Mouse (Mus musculus) heart, embryonic 16.5 days (tissue): ENCODE measurements at regions not wholly inside any gene's neighbourhood (a gene's known extent, or its start where the extent isn't known, plus 50 kb on each side); places are given as distances from the start of the nearest gene placed in this dataset.

ENCODE experiments used
- ATAC-seq: fragments of 200-750 bp; cut with Nextera tagmentation; replicated peaks from 2 replicates; pipeline ENCODE4 v1.8.0; 2017; ENCODE audit warnings: moderate number of reproducible peaks; ENCODE audit not compliant: insufficient read depth, low FRiP score; ENCODE audit errors: extremely low read depth
- H3K27ac ChIP-seq: fragments of 300-500 bp; sonication (generic); 2 replicates; pipeline ENCODE4 v1.5.1; 2014; ENCODE audit warnings: mild to moderate bottlenecking, low read length, control low read depth, moderate library complexity
- H3K27me3 ChIP-seq: fragments of 300-500 bp; sonication (generic); 2 replicates; pipeline ENCODE4 v1.6.1; 2014; ENCODE audit warnings: low read length, mixed read lengths; ENCODE audit not compliant: control insufficient read depth, insufficient read depth
- H3K36me3 ChIP-seq: fragments of 300-500 bp; sonication (generic); 2 replicates; pipeline ENCODE4 v1.6.1; 2014; ENCODE audit not compliant: control insufficient read depth, insufficient read depth
- H3K4me1 ChIP-seq: fragments of 300-500 bp; sonication (generic); 2 replicates; pipeline ENCODE4 v1.6.1; 2014; ENCODE audit warnings: low read length, mixed read lengths; ENCODE audit not compliant: control insufficient read depth, insufficient read depth
- H3K4me2 ChIP-seq: fragments of 300-500 bp; sonication (generic); 2 replicates; pipeline ENCODE4 v1.6.1; 2014; ENCODE audit warnings: low read depth, mild to moderate bottlenecking, control low read depth, low read length
- H3K4me3 ChIP-seq: fragments of 300-500 bp; sonication (generic); 2 replicates; pipeline ENCODE4 v1.5.1; 2014; ENCODE audit warnings: mild to moderate bottlenecking, control low read depth, low read length
- H3K9ac ChIP-seq: fragments of 300-500 bp; sonication (generic); 2 replicates; pipeline ENCODE4 v1.6.1; 2014; ENCODE audit warnings: low read length, control low read depth
- H3K9me3 ChIP-seq: fragments of 300-500 bp; sonication (generic); replicated peaks from 2 replicates; pipeline ENCODE4 v1.6.1; 2016; ENCODE audit warnings: low read length; ENCODE audit not compliant: control insufficient read depth
- WGBS: fragments of 180-500 bp; shearing (Covaris S2); extraction: QIAGEN DNeasy Blood & Tissue Kit; methylation state at CpG from one replicate; pipeline ENCODE4 v1.1.7; 2014; 5-methylcytosine and 5-hydroxymethylcytosine counted together

DNA sequence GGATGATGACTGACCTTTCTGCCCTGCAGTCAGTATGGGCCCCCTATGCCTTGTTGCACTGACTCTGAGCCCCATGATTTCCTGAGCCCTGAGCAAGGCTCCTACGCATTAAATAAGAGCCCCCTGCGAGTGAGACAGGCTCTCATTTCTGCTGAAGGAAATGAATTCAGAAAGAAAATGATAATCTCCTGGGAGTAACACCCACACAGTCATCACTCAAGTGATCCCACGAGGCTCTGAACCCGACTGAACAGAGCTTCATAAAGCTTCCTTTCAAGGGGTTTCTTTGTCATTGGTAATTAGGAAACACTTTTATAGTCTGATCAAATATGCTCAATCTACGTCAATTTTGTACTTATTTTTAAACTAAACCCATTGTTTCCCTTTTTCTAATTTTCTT lies 330.2 kb downstream of the Olfr1505 start:
- Histone ChIP-seq H3K9ac (no peak overlapping the region), H3K27me3 (peaks cover 3% of the 10 kb centered on the region; the same call in 1 of the 2 replicates), H3K36me3 (no peaks in the 10 kb centered on the region), H3K27ac (no peak overlapping the region), H3K4me2 (no peak overlapping the region), H3K4me3 (no peak overlapping the region), H3K9me3 (no peaks in the 10 kb centered on the region), H3K4me1 (peaks cover 11% of the 10 kb centered on the region)
- no peak for ATAC-seq
- 63% methylated on average over 5 of the region's 5 CpGs for WGBS

- 74% methylated on average over 6 of the region's 6 CpGs for WGBS
- Histone ChIP-seq H3K9ac (no peak overlapping the region), H3K4me3 (no peak overlapping the region), H3K36me3 (no peaks in the 10 kb centered on the region), H3K27me3 (peaks cover 5% of the 10 kb centered on the region; the same call in 1 of the 2 replicates), H3K9me3 (no peaks in the 10 kb centered on the region), H3K27ac (no peak overlapping the region), H3K4me1 (no peaks in the 10 kb centered on the region), H3K4me2 (no peak overlapping the region)
- ATAC-seq, result no peak
Observed at GRCm38 (mm10) chr19:14246973-14247614, 333.8 kb downstream of the Olfr1505 start.

DNA sequence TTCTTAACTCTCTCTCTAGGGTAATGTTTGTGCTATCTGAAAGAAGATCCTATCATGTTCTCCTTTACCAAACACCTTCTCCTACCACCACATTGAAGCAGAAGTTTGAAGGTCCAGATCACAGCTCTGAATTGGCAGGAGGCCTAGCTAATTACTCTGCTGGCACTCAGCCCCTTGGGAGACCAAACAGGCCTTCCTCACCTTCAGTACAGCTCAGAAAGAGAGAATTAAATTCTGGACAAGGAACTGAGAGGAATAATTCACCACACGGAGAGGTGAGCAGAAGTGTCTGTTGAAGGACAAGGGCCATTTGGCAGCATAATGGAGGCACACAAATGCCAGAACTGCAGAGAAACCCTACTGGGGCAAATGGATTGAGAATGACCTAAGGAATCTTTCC lies 334.6 kb downstream of the Olfr1505 start:
- H3K27ac ChIP-seq, result no peak overlapping the region
- H3K4me3 ChIP-seq, result no peak overlapping the region

DNA sequence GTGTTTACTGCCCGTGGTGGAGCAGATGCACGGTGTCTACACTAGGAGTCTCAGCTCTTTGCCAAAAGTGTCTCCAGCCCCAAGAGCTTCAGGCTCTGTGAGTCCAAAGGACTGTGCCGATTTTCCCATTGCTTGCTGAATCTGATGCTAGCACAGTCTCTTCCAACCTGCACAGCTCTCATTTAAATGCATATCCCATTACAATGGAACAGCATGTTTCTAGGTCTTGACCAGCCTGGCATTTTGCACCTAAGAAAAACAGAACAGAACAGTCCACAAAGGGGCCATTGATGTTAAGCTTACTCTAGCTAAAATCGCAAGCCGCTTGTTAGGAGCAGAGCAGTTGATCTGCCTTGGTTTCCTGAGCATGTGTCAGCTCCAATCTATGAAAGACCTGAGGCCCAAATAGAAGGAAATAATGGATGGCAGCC lies 339.2 kb downstream of the Tle4 start:
- no peaks in the 10 kb centered on the region for H3K9me3 ChIP-seq
- WGBS, result 61% methylated on average over 5 of the region's 5 CpGs

More for the DNA sequence above, 334.6 kb downstream of the Olfr1505 start:
- 38% methylated on average over 1 of the region's 1 CpGs for WGBS
- no peak for ATAC-seq
- Histone ChIP-seq H3K9ac (no peak overlapping the region), H3K4me1 (no peaks in the 10 kb centered on the region), H3K9me3 (no peaks in the 10 kb centered on the region), H3K27me3 (0 out of 2 replicates have a peak, but pooled peaks cover 2% of the 10 kb centered on the region), H3K4me2 (no peak overlapping the region), H3K36me3 (no peaks in the 10 kb centered on the region)

DNA sequence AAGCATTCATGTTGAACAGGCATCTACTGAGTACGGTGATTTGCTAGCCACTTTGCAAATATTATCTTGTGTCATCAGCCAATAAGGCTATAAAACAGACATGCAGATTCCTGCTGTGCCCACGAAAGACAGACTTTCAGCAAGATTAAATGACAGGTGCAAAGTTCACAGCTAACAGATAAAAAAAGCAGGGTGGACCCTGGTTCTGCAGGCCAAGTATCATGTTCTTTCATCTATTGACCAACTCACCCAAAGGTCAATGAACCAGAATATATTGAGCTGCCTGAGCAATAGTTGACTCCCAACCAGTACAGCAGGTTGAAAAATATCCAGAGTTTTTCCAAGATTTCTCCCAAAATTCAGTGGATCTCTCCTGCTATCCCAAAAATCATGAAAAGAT lies 338.6 kb downstream of the Tle4 start:
- H3K9ac ChIP-seq, result no peak overlapping the region
- no peak overlapping the region for H3K4me2 ChIP-seq
- 46% methylated on average over 2 of the region's 2 CpGs for WGBS
- H3K36me3 ChIP-seq, result no peaks in the 10 kb centered on the region
- no peak overlapping the region for H3K27ac ChIP-seq
- H3K4me1 ChIP-seq, result no peaks in the 10 kb centered on the region
- peaks cover 5% of the 10 kb centered on the region; the same call in 1 of the 2 replicates for H3K27me3 ChIP-seq
- ATAC-seq, result no peak
- no peaks in the 10 kb centered on the region for H3K9me3 ChIP-seq
- H3K4me3 ChIP-seq, result no peak overlapping the region

More for the DNA sequence above, 339.2 kb downstream of the Tle4 start:
- H3K4me2 ChIP-seq, result no peak overlapping the region
- H3K4me1 ChIP-seq, result no peaks in the 10 kb centered on the region
- no peak for ATAC-seq
- H3K4me3 ChIP-seq, result no peak overlapping the region
- H3K9ac ChIP-seq, result no peak overlapping the region
- H3K36me3 ChIP-seq, result no peaks in the 10 kb centered on the region
- no peak overlapping the region for H3K27ac ChIP-seq
- peaks cover 5% of the 10 kb centered on the region; the same call in 1 of the 2 replicates for H3K27me3 ChIP-seq

DNA sequence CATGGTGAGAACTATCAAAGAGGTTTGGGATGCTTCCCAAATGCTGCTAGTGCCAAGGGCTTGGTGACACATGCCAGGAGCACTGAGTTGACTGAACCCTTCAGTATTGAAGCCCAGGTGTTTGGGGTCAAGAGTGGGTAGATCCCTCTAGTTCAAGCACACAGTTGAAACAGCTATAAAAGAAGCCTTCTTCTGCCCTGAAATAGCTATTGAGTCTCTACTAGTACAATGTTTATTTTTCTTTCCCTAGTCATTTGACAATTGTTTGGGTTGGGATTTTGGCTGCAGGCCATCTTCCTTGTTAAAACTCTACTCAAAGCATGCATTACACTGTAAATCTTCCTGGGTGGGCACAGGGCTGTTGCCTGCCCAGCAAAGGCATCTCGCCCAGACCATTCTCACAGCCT lies 308.5 kb downstream of the Tle4 start:
- no peak overlapping the region for H3K4me3 ChIP-seq
- no peaks in the 10 kb centered on the region for H3K36me3 ChIP-seq
- no peaks in the 10 kb centered on the region for H3K27me3 ChIP-seq
- H3K9ac ChIP-seq, result no peak overlapping the region
- WGBS, result 69% methylated on average over 1 of the region's 1 CpGs
- no peak overlapping the region for H3K4me2 ChIP-seq
- H3K27ac ChIP-seq, result no peak overlapping the region
- H3K4me1 ChIP-seq, result no peaks in the 10 kb centered on the region
- no peaks in the 10 kb centered on the region for H3K9me3 ChIP-seq
- ATAC-seq, result no peak

DNA sequence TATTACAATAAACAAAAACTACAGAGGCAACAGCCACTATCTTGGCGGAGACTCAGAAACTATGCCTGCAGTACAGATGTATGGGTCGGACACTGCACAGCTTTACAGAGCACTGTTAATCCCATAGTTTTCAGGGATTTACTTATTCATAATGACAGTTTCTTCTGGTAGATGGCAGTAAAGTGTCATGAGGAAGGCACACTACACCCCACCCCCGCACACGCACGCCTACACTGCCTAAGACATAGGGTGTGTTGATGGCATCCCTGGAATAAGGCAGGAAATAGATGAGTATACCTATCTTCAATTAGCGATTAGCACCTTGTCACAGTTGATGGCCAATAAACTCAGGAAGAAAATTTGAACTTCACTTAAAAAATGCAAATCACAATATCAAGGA lies 306.9 kb downstream of the Tle4 start:
- Histone ChIP-seq H3K9ac (no peak overlapping the region), H3K27me3 (no peaks in the 10 kb centered on the region), H3K4me1 (no peaks in the 10 kb centered on the region), H3K4me2 (no peak overlapping the region), H3K27ac (no peak overlapping the region), H3K4me3 (no peak overlapping the region), H3K9me3 (no peaks in the 10 kb centered on the region), H3K36me3 (no peaks in the 10 kb centered on the region)
- 83% methylated on average over 6 of the region's 6 CpGs for WGBS
- no peak for ATAC-seq

- ATAC-seq, result no peak
- Histone ChIP-seq H3K27ac (no peak overlapping the region), H3K4me2 (no peak overlapping the region), H3K36me3 (no peaks in the 10 kb centered on the region), H3K9me3 (no peaks in the 10 kb centered on the region), H3K9ac (no peak overlapping the region), H3K4me3 (no peak overlapping the region), H3K27me3 (no peaks in the 10 kb centered on the region), H3K4me1 (no peaks in the 10 kb centered on the region)
- WGBS, result 70% methylated on average over 3 of the region's 3 CpGs
Observed at GRCm38 (mm10) chr19:14293172-14293571, 304.7 kb downstream of the Tle4 start.

DNA sequence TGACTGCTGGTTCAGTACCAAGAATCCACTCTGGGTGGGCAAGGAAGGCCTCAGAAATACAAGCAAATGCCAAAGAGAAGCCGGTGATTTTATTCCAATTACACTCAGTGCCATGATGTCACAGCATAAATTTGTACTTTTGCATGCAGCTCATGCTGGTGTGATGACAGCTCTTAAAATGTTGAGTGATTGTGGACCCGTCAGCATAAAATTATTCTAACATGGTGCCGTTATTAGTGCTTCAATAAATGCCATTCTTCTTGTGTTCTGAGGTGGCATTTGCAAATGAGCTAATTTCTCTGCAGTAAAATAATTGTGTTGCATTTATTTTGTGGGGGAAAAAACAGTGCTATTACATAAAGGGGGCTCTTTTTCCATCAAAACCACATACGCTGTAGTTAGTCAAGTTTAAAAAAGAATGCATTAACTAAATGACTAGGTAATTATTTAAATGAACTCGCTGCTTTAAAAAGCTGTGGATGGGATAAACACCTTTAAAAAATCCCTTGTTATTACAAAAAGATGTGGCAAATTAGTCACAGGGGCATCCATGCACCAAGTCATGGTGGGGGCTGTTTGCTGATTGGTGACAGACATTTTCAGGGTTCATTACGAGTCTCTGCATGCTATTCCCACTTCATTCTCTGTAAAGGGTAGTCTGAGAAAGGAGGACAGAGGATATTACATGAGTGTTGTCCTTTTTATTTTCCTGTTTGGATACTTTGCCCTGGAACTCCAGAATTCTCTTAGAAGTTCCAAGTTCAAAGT lies 296.5 kb downstream of the Tle4 start:
- Histone ChIP-seq H3K9ac (no peak overlapping the region), H3K4me3 (no peak overlapping the region), H3K4me1 (no peaks in the 10 kb centered on the region), H3K27ac (no peak overlapping the region), H3K36me3 (no peaks in the 10 kb centered on the region), H3K27me3 (peaks cover 11% of the 10 kb centered on the region), H3K4me2 (no peak overlapping the region), H3K9me3 (no peaks in the 10 kb centered on the region)
- WGBS, result 71% methylated on average over 6 of the region's 6 CpGs
- ATAC-seq, result no peak
